Mouse (Mus musculus): ENCODE measurements around the gene Togaram2. TPM values are rescaled to one million over a fixed set of nuclear protein-coding genes. Genes with fewer than 3 reads are reported as not detected.

Gene Togaram2
- polyA plus RNA-seq, 1 experiment from 2014 or later, result not detected

DNA sequence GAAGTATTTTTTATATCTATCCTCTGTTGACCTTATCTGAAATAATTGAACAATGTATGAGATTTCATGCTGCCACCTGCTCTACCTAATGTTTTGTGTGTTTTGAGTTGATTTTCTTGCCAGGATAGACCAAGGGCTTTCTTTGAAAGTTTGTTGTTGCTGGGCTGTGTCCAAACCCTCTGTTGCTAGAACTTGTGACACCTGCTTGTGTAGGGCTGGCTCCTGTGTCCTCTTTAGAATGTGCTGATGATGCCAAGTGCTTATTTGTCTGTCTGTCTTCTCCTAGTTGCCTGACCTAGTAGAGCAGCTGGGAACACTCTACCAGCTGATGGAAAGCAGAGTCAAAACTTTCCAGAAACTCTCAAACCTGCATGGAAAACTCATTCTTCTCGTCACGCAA, 20.6 kb upstream of the Togaram2 start:
- H3K4me2 ChIP-seq (ENCODE audit: low read depth), result no peak overlapping the region
- DNase-seq (ENCODE audit: low spot score) (no peak), ATAC-seq (ENCODE audit: insufficient read depth, low FRiP score, low TSS enrichment) (no peak)
- WGBS, result 96% methylated on average over 2 of the region's 2 CpGs
- peaks cover 8% of the 10 kb centered on the region for H3K36me3 ChIP-seq (ENCODE audit: control insufficient read depth, insufficient read depth, low read length)
- H3K9ac ChIP-seq (ENCODE audit: low read length), result no peak overlapping the region
- H3K4me1 ChIP-seq (ENCODE audit: control insufficient read depth, insufficient read depth, low read length), result no peaks in the 10 kb centered on the region
- no peak overlapping the region for H3K4me3 ChIP-seq (ENCODE audit: low read depth, low read length)
- no peaks in the 10 kb centered on the region for H3K27me3 ChIP-seq (ENCODE audit: control insufficient read depth, insufficient read depth, low read length)
- H3K27ac ChIP-seq (ENCODE audit: low read depth, low read length), result no peak overlapping the region
- H3K9me3 ChIP-seq (ENCODE audit: control insufficient read depth, low read length), result no peaks in the 10 kb centered on the region

GRCm38 (mm10) chr17:71652934-71653333, 20.1 kb upstream of the Togaram2 start:
- no peak overlapping the region for H3K4me3 ChIP-seq (ENCODE audit: low read depth, low read length)
- no peak overlapping the region for H3K4me2 ChIP-seq (ENCODE audit: low read depth)
- ATAC-seq (ENCODE audit: insufficient read depth, low FRiP score, low TSS enrichment) (no peak), DNase-seq (ENCODE audit: low spot score) (no peak)
- no peaks in the 10 kb centered on the region for H3K9me3 ChIP-seq (ENCODE audit: control insufficient read depth, low read length)
- H3K9ac ChIP-seq (ENCODE audit: low read length), result no peak overlapping the region
- peaks cover 8% of the 10 kb centered on the region for H3K36me3 ChIP-seq (ENCODE audit: control insufficient read depth, insufficient read depth, low read length)
- H3K27ac ChIP-seq (ENCODE audit: low read depth, low read length), result no peak overlapping the region
- H3K27me3 ChIP-seq (ENCODE audit: control insufficient read depth, insufficient read depth, low read length), result no peaks in the 10 kb centered on the region
- WGBS, result 95% methylated on average over 5 of the region's 5 CpGs
- H3K4me1 ChIP-seq (ENCODE audit: control insufficient read depth, insufficient read depth, low read length), result no peaks in the 10 kb centered on the region

GRCm38 (mm10) chr17:71657521-71657920, 15.5 kb upstream of the Togaram2 start:
- no peak for ATAC-seq (ENCODE audit: insufficient read depth, low FRiP score, low TSS enrichment)
- H3K4me3 ChIP-seq (ENCODE audit: low read depth, low read length), result no peak overlapping the region
- no peak overlapping the region for H3K9ac ChIP-seq (ENCODE audit: low read length)
- 81% methylated on average over 4 of the region's 4 CpGs for WGBS
- no peaks in the 10 kb centered on the region for H3K4me1 ChIP-seq (ENCODE audit: control insufficient read depth, insufficient read depth, low read length)
- no peak for DNase-seq (ENCODE audit: low spot score)
- no peak overlapping the region for H3K27ac ChIP-seq (ENCODE audit: low read depth, low read length)
- no peaks in the 10 kb centered on the region for H3K27me3 ChIP-seq (ENCODE audit: control insufficient read depth, insufficient read depth, low read length)
- H3K9me3 ChIP-seq (ENCODE audit: control insufficient read depth, low read length), result no peaks in the 10 kb centered on the region
- H3K4me2 ChIP-seq (ENCODE audit: low read depth), result no peak overlapping the region
- H3K36me3 ChIP-seq (ENCODE audit: control insufficient read depth, insufficient read depth, low read length), result peaks cover 4% of the 10 kb centered on the region

- no peak for ATAC-seq (ENCODE audit: insufficient read depth, low FRiP score, low TSS enrichment)
- WGBS, result 95% methylated on average over 10 of the region's 10 CpGs
Observed at GRCm38 (mm10) chr17:71658666-71659065, 14.4 kb upstream of the Togaram2 start.

GRCm38 (mm10) chr17:71660390-71660789, 12.7 kb upstream of the Togaram2 start:
- no peak overlapping the region for H3K27ac ChIP-seq (ENCODE audit: low read depth, low read length)
- no peaks in the 10 kb centered on the region for H3K4me1 ChIP-seq (ENCODE audit: control insufficient read depth, insufficient read depth, low read length)
- ATAC-seq (ENCODE audit: insufficient read depth, low FRiP score, low TSS enrichment) (no peak), DNase-seq (ENCODE audit: low spot score) (no peak)
- H3K36me3 ChIP-seq (ENCODE audit: control insufficient read depth, insufficient read depth, low read length), result no peaks in the 10 kb centered on the region; the same call in 1 of the 2 replicates
- H3K4me2 ChIP-seq (ENCODE audit: low read depth), result no peak overlapping the region
- H3K9me3 ChIP-seq (ENCODE audit: control insufficient read depth, low read length), result no peaks in the 10 kb centered on the region
- no peaks in the 10 kb centered on the region for H3K27me3 ChIP-seq (ENCODE audit: control insufficient read depth, insufficient read depth, low read length)
- 52% methylated on average over 1 of the region's 1 CpGs for WGBS
- no peak overlapping the region for H3K9ac ChIP-seq (ENCODE audit: low read length)
- no peak overlapping the region for H3K4me3 ChIP-seq (ENCODE audit: low read depth, low read length)

More at GRCm38 (mm10) chr17:71658666-71659065, 14.4 kb upstream of the Togaram2 start:
- no peak for DNase-seq (ENCODE audit: low spot score)
- no peak overlapping the region for H3K27ac ChIP-seq (ENCODE audit: low read depth, low read length)
- no peaks in the 10 kb centered on the region for H3K4me1 ChIP-seq (ENCODE audit: control insufficient read depth, insufficient read depth, low read length)
- H3K36me3 ChIP-seq (ENCODE audit: control insufficient read depth, insufficient read depth, low read length), result no peaks in the 10 kb centered on the region; the same call in 1 of the 2 replicates
- no peaks in the 10 kb centered on the region for H3K27me3 ChIP-seq (ENCODE audit: control insufficient read depth, insufficient read depth, low read length)
- no peak overlapping the region for H3K4me2 ChIP-seq (ENCODE audit: low read depth)
- H3K9me3 ChIP-seq (ENCODE audit: control insufficient read depth, low read length), result no peaks in the 10 kb centered on the region
- no peak overlapping the region for H3K9ac ChIP-seq (ENCODE audit: low read length)
- H3K4me3 ChIP-seq (ENCODE audit: low read depth, low read length), result no peak overlapping the region

DNA sequence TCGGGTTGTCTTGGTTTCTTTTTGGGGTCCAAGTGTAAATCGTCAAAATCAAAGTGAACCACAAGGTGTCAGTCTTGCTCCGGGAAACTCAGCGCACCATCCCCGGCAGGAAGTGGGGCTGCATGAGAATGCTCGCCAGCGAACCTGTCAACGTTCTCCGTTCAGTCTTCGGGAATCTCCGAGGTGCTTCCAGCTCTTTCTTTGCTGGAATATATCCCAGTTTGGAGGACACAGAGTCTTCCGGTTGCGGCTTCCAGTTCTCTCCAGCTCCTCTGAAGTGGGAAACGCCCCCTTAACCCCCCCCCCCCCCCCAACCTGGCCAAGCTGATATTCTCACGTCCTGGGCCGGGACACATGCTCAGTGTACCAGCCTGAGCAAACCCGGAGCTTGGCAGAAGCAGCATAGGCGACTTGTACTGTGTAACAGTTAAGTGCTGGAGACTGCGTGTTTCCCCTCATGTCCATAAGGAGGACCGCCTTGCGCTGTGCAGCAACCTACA, 10.3 kb upstream of the Togaram2 start:
- ATAC-seq (ENCODE audit: insufficient read depth, low FRiP score, low TSS enrichment), result peak; percentile 48; the same call in 1 of the 2 replicates
- H3K9ac ChIP-seq (ENCODE audit: low read length), result no peak overlapping the region
- peak; percentile 79 for DNase-seq (ENCODE audit: low spot score)

DNA sequence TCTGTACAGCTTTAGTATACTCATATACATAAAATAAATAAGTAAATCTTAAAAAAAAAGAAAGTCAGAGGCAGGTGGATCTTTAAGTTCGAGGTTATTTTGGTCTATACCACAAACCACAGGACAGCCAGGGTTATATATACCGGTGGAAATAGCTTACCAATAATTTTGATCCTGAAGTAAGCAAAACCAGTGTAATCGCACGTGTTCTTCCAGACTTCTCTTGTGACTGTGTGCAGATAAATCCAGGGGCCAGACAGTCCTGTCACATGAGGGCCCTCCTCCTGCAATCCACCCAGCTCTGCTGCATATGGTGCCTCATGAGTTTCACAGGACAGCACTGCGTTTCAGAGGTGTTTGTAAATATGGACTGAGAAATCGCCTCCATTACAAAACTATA, 9.6 kb upstream of the Togaram2 start:
- H3K27me3 ChIP-seq (ENCODE audit: control insufficient read depth, insufficient read depth, low read length), result no peaks in the 10 kb centered on the region
- no peak overlapping the region for H3K4me2 ChIP-seq (ENCODE audit: low read depth)
- H3K9me3 ChIP-seq (ENCODE audit: control insufficient read depth, low read length), result no peaks in the 10 kb centered on the region
- H3K4me3 ChIP-seq (ENCODE audit: low read depth, low read length), result no peak overlapping the region
- H3K4me1 ChIP-seq (ENCODE audit: control insufficient read depth, insufficient read depth, low read length), result no peaks in the 10 kb centered on the region
- no peak overlapping the region for H3K9ac ChIP-seq (ENCODE audit: low read length)
- no peak overlapping the region for H3K27ac ChIP-seq (ENCODE audit: low read depth, low read length)
- no peaks in the 10 kb centered on the region for H3K36me3 ChIP-seq (ENCODE audit: control insufficient read depth, insufficient read depth, low read length)
- DNase-seq (ENCODE audit: low spot score) (no peak), ATAC-seq (ENCODE audit: insufficient read depth, low FRiP score, low TSS enrichment) (no peak)
- WGBS, result 84% methylated on average over 6 of the region's 6 CpGs

More for the DNA sequence above, 10.3 kb upstream of the Togaram2 start:
- H3K27me3 ChIP-seq (ENCODE audit: control insufficient read depth, insufficient read depth, low read length), result no peaks in the 10 kb centered on the region
- H3K36me3 ChIP-seq (ENCODE audit: control insufficient read depth, insufficient read depth, low read length), result no peaks in the 10 kb centered on the region
- H3K4me2 ChIP-seq (ENCODE audit: low read depth), result peak overlapping the region; percentile 42
- H3K4me3 ChIP-seq (ENCODE audit: low read depth, low read length), result peak overlapping the region; percentile 23
- no peaks in the 10 kb centered on the region for H3K9me3 ChIP-seq (ENCODE audit: control insufficient read depth, low read length)
- H3K27ac ChIP-seq (ENCODE audit: low read depth, low read length), result no peak overlapping the region
- no peaks in the 10 kb centered on the region for H3K4me1 ChIP-seq (ENCODE audit: control insufficient read depth, insufficient read depth, low read length)
- WGBS, result 11% methylated on average over 21 of the region's 21 CpGs

DNA sequence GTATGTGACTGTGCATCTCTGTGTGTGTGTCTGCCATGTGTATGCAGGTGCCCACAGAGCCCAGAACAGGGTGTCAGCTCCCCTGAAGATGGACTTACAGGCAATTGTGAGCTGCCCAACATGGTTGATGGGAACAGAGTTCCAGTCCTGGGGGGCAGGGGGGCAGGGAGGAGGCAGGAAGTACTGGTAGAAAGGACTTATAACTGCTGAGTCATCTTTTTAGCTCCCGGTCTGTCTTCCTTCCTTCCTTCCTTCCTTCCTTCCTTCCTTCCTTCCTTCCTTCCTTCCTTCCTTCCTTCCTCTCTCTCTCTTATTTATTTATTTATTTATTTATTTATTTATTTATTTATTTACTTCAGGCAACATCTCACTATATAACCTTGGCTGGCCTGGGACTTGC, 8.9 kb upstream of the Togaram2 start:
- H3K9ac ChIP-seq (ENCODE audit: low read length), result no peak overlapping the region
- no peaks in the 10 kb centered on the region for H3K27me3 ChIP-seq (ENCODE audit: control insufficient read depth, insufficient read depth, low read length)
- H3K36me3 ChIP-seq (ENCODE audit: control insufficient read depth, insufficient read depth, low read length), result no peaks in the 10 kb centered on the region
- H3K4me2 ChIP-seq (ENCODE audit: low read depth), result no peak overlapping the region
- no peak overlapping the region for H3K4me3 ChIP-seq (ENCODE audit: low read depth, low read length)
- H3K27ac ChIP-seq (ENCODE audit: low read depth, low read length), result no peak overlapping the region
- H3K4me1 ChIP-seq (ENCODE audit: control insufficient read depth, insufficient read depth, low read length), result no peaks in the 10 kb centered on the region
- DNase-seq (ENCODE audit: low spot score) (no peak), ATAC-seq (ENCODE audit: insufficient read depth, low FRiP score, low TSS enrichment) (no peak)
- WGBS, result 87% methylated on average over 1 of the region's 1 CpGs
- H3K9me3 ChIP-seq (ENCODE audit: control insufficient read depth, low read length), result no peaks in the 10 kb centered on the region

DNA sequence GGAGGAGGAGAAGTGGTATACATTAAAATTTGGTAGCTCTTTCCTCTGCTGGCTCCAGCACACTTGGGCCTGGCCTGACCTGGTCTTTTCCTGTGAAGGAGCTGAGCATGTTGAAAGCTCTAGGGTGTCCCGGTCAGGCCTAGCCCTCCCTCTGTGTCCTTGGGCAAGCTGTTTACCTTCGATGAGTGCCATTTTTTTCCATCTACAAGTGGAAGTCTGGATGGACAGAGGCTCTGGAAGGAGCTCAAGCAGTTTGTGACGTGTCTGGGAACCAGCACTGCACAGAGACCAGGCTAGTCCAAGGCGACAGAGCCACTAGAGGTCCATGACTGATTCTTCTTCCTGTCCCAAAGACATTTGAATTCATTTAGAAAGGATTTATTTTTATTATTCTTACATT, 7.9 kb upstream of the Togaram2 start:
- DNase-seq (ENCODE audit: low spot score) (no peak), ATAC-seq (ENCODE audit: insufficient read depth, low FRiP score, low TSS enrichment) (no peak)
- Histone ChIP-seq H3K27ac (ENCODE audit: low read depth, low read length) (no peak overlapping the region), H3K4me1 (ENCODE audit: control insufficient read depth, insufficient read depth, low read length) (no peaks in the 10 kb centered on the region), H3K27me3 (ENCODE audit: control insufficient read depth, insufficient read depth, low read length) (no peaks in the 10 kb centered on the region), H3K4me2 (ENCODE audit: low read depth) (no peak overlapping the region), H3K4me3 (ENCODE audit: low read depth, low read length) (no peak overlapping the region), H3K36me3 (ENCODE audit: control insufficient read depth, insufficient read depth, low read length) (no peaks in the 10 kb centered on the region), H3K9ac (ENCODE audit: low read length) (no peak overlapping the region), H3K9me3 (ENCODE audit: control insufficient read depth, low read length) (no peaks in the 10 kb centered on the region)
- 84% methylated on average over 4 of the region's 4 CpGs for WGBS

Measured in neural tube, embryonic 11.5 days (tissue).